Mouse (Mus musculus): ENCODE measurements around the gene Hdac8.

DNA sequence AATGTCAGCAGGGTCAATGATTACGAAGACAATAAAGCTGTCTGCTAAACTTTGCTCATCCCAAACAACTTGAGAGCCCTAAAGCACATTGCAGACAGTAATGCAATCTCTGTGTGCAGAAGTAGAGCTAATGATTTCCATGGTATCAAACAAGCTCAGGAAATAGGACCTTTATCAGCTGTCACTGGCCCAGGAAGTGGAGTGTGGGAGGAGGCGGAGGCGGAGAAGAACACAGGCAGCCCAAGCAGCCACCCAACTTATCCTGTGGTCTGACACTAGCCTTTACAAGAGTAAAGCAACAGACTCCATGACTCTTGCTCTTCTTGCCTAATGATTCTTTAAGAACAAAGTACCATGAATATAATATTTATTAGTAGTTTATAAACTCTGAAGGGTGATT, 26.7 kb downstream of the Hdac8 start:
- TF ChIP-seq CTCF (IDR thresholded peaks at IDR 0.05; ENCODE audit: low read depth, low read length) (no peak), POLR2A (IDR thresholded peaks at IDR 0.05; ENCODE audit: insufficient read depth, low read length) (no peak)
